Mouse (Mus musculus) liver, adult (tissue): Measurements from ENCODE around the gene Fiz1.

Source experiments
- GATA4 ChIP-seq: IDR thresholded peaks from 2 replicates; pipeline ENCODE4 v1.6.1; 2014; ENCODE audit warnings: mild to moderate bottlenecking, low read length; ENCODE audit not compliant: insufficient replicate concordance

The Fiz1 gene

DNA sequence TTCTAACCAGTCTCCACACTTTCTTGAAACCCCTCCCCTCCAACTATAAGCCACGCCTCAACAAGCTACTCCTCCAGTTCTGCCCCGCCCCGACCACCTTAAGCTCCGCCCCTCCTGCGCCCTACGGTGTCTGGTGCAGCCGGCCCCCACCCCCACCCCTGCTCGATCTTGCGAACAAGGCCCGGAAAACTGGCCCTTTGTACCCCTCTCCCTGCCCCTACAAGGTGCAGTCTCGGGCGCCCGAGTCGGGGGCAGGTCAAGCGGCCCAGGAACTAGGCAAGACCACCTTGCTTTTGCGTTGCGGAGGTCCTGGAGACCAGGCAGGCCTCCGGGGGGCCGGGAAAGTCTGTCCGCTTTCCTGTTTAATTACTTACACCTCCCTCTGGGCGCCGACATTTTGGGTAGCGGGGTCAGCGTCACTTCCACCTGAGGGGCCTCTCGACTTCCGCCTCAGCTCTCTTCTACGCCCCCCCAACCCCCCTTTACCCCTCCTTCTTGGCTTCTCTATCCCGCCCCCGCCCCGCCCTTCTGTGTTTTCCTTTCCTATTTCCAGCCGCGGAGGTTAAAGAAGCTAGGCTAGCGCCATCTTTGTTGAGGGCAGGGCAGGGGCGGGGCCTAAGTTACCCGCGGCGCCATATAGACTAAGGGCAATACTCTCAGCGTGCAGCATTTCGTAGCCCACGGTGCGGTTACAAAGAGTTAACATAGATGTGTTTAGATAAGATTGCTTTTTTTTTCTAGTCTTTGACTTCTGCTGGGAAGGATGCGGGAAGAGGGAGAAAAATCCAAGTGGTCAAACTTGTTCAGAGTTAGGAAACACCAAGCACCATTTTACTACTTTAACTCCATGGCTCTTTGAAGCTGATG lies at the start of gene Fiz1, which contains the start of gene Zfp524:
Gene Fiz1 (minus strand): TSS at position 447 of the 867 bp plus-strand sequence.
Gene Zfp524 (plus strand): TSS at position 165 of the 867 bp plus-strand sequence.
- no peak for TF ChIP-seq GATA4

DNA sequence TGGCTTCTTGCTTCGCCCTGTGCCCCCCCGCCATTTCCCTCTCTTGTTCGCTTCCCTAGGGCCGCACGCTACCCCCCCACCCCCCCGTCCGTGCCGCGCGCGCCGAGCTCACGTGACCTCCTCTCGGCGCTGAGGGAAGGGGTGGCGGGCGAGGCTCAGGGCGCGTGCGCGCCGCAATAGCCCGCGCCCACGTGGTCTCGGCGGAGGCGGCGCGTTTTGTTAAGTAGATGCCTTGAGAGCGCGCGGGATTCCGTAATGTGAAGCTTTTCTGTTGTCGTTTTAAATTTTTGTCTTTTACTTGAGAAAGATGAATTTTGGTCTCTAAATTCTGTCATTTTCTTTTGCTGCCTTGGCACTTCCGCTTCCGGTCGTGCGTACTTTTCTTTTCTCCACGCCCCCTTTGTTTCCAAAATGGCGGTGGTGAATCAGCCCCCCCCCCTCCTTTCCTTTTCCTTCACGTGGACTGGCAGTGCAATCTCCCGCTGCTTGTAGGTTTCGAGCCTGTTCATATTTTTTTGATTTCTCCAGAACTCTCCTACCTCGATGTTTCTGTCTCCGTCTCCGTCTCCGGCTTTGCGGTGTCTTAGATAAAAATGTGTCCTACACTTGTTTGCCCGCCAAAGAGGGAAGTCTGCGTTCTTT lies 48.0 kb upstream of the Fiz1 start:
- no peak for TF ChIP-seq GATA4

DNA sequence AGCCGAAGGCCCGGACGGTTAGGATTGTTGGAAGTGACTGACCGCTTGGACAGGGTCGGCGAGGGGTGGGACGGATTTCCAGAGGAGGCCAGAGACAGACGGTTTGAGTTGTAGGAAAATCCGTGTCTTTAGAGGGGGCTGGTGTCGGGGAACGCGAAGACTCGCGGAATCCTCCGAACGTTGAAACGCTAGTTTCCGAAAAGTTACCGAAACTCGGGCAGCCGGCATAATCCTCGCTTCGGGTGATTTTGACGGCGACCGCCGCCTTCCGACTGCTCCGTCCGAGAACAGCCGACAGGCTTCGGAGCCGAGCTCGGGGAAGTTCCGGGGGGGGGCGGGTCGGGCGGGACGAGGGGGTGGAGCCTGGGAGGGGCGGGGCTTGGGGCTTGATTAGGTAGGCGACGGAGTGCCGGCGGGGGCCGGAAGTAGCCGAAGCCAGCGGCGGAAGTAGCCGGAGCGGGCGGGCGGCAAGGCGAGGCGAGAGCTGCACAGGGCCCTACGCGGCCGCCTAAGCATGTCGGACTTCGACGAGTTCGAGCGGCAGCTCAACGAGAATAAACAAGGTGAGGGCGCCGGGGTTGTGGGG lies 47.4 kb upstream of the Fiz1 start, which contains the start of gene U2af2:
Gene U2af2 (plus strand): TSS at position 370 of the 586 bp plus-strand sequence.
- TF ChIP-seq GATA4: peak; percentile 4; the same call in 1 of the 2 replicates

DNA sequence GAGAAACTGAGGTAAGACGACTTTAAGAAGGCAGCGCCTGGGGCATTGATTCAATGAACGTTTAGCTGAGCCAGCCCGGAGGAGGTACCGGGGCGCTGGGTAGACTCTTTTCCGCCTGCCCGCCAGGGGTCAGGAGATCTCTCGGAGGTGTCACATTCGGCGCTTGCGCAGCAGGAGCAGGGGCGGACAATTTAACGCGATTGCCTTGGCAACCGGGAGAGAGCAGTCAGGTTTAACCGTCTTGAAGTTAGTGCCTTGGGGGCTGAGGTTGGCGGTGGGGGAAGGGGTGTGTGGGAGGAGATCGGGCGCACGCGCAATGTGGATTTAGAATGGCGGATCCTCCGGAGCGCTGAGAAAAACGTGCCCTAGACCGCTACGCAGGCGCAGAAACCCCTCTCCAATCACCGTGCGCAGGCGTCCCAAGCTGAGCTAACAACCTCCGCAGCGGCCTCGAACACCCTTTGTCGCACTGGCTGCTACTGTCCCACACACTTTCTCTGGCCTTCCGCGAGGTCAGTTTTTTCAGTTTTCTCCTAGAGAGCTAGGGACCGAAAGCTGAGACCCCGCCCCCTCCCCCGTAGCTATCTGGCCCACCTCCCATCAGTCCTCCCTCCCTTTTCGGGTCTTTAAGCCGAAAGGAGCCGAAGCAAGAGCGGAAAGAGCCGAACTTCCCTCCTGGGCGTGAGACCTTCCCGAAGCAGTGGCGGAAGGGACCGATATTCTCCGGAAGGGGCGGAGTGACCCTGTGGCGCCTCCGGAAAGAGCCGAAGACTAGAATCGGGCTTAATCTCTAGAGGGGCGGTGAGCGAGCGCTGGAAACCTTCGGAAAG lies 46.7 kb upstream of the Fiz1 start:
- peak; percentile 46; the same call in 1 of the 2 replicates for TF ChIP-seq GATA4

DNA sequence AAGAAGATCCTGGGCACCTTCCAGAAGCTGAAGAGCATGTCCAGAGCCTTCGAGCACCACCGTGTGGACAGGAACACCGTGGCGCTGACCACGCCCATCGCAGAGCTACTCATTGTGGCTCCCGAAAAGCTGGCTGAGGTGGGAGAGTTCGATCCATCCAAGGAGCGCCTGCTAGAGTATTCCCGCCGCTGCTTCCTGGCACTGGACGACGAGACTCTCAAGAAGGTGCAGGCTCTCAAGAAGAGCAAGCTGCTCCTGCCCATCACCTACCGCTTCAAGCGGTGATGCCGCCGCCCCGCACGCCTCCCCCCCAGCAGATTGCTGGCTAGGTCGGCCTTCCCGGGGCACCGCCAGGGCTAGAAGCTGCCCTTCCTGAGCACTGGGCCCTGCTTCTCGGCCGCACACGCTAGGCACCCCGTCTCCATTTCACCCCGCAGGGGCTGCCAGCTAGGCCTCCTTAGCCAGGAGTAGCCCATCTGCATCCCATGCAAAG lies 45.8 kb upstream of the Fiz1 start:
- no peak for TF ChIP-seq GATA4

DNA sequence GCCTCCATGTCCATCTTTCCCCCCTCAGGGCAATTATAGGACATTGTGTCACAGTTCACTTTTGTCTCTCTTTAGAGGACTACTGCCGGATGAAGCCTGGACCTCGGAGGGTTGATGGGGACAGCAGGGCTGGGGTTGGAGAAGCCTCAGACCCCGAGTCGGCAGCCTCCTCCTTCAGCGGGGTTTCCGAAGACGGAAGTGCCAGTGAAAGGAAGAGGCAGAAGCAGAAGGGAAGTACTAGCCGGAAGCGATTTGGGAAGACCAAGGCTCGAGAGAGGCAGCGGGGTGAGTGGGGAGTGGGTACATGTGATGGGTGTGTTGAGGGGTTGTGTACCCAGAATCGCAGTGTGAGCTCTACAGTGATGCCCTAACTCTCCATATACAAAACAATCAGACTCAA lies 44.9 kb upstream of the Fiz1 start:
- no peak for TF ChIP-seq GATA4

DNA sequence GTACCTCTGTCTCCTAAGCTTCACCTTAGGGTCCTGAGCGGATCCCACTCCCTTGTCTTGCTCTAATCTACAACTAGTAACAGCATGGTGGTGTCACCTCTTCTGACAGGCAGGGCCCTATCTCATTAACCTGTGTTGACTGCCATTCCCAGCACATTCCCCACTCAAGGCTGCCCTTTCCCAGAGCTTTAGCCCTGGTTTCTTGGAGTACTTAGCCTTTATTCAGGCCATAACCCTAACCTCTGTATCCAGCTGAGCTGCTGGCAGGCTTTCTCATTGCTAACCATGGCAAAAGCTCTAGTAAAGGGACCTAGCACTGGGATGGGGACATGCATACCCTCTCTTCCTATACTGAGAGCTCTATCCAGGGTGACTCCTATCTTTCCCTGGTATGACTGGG lies 44.1 kb upstream of the Fiz1 start:
- TF ChIP-seq GATA4: no peak

DNA sequence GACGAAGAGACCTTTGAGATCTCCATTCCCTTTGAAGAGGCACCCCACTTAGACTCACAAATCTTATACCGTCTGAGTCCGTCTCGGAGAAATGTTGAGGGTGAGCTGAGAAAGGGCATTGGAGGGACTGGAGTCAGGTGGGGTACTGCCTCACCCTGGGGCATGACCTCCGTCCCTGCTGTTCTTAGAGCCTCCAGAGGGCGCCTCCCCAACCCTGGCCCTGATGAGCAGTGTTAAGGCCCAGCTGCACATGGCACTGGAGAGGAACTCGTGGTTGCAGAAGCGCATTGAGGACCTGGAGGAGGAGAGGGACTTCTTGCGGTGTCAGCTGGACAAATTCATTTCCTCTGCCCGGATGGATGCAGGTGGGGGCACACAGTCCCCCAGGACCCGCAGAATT lies 43.3 kb upstream of the Fiz1 start:
- no peak for TF ChIP-seq GATA4

DNA sequence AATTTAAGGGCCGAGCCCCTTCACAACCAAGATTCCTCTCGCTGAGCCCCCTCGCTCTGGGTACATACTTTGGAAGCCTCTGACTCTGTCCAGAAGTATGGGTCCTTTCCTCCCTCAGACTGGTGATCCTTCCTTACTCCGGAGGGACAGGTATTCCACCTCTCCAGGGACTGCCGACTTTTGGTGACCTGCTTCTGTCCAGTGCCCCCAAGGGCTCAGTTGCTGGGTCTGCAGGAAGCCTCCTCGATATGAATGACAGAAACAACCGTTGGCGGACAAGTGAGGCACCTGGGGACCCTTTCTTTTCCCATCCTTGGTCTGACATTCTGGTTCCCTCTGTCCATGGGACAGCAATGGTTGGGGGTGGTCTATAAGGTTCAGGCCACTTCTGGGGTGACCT lies 42.9 kb upstream of the Fiz1 start:
- no peak for TF ChIP-seq GATA4

DNA sequence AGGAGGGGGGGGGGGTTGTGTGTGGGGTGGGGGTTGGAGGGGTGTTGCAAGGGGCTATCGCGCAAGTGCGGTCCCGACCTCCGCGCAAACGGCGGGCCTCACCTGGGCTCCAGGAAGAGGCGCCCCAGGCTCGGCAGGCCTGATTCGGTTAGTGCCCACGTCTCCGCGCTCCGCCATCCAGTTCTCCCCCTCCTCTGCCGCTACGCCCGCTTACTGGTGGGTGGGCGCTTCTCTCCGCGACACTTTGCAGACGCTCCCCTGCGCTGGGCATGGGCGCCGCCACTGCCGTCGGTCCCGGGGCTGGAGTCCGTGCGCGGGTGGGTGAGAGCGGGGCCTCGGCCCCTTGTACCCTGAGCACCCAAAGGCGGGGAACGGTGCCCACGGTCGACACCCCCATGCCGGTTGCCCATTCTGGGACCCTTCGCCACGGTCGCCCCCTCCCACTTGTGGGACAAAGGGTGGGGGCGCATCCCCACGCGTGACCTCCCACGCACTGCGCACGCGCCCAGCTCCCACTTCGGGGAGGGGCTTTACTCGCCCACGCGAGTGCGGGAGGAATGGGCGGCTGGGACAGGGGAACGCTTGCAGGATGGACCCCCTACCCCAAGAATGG lies 42.3 kb upstream of the Fiz1 start:
- TF ChIP-seq GATA4: no peak

DNA sequence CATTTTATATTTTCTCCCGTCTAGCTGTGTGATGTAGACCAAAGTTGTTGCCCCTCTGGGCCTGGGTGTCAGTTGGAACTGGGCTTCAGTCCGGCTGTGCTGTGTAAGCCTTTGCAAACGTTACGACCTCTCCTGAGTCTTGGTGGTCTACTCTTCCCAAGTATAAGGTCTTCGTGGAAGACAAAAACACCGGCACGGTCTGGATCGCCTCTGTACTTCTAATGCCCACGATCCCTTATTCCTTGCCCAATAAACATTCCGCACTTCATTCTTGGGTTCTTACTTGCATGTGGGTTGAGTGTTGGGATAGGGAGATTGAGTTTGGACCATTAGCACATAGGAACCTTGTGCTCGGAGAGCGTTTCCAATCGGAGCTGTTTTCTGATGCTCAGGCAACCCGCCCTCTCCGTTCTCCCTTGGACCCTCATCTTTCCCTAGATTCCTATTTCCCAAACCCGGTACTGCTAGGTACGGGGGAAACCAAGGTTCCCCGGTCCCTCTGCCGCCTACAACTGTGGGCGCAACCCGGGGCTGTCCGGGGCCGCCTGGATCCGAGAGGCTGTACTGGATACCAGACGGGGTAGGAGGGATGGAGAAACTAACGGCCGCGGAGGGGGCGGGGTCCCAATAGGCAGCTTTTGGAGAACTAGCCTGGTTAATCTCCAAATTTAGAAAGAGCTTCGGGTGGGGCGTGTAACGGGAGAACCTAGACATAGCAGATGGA lies 39.1 kb upstream of the Fiz1 start:
- no peak for TF ChIP-seq GATA4

DNA sequence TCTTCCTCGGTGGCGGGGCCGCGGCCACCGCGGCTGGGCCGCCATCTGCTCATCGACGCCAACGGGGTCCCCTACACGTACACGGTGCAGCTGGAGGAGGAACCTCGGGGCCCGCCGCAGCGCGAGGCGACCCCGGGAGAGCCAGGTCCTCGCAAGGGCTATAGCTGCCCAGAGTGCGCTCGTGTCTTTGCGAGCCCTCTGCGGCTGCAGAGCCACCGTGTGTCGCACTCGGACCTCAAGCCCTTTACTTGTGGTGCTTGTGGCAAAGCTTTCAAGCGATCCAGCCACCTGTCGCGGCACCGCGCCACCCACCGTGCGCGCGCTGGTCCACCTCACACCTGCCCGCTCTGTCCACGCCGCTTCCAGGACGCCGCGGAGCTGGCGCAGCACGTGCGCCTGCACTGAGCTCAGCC lies 38.4 kb upstream of the Fiz1 start:
- TF ChIP-seq GATA4: no peak

DNA sequence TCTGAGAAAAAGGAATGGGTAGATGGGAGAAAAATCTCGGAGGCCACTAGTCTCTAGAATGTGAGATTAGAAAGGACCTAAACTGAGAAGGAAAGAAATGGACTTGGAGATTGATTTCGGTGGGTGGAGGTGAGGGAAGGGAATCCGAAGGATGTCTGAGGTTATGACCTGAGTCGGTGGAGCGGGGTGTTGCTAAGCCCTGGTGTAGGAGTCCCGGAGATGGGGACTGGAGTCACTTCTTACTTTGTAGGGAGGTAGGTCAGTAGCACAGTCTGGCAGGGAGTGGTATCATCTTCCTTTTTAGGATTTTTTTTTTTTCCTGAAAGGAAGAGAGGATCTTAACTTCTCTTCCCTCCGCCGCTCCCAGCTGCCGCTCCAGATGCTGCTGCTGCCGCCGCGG lies 37.9 kb upstream of the Fiz1 start:
- no peak for TF ChIP-seq GATA4

DNA sequence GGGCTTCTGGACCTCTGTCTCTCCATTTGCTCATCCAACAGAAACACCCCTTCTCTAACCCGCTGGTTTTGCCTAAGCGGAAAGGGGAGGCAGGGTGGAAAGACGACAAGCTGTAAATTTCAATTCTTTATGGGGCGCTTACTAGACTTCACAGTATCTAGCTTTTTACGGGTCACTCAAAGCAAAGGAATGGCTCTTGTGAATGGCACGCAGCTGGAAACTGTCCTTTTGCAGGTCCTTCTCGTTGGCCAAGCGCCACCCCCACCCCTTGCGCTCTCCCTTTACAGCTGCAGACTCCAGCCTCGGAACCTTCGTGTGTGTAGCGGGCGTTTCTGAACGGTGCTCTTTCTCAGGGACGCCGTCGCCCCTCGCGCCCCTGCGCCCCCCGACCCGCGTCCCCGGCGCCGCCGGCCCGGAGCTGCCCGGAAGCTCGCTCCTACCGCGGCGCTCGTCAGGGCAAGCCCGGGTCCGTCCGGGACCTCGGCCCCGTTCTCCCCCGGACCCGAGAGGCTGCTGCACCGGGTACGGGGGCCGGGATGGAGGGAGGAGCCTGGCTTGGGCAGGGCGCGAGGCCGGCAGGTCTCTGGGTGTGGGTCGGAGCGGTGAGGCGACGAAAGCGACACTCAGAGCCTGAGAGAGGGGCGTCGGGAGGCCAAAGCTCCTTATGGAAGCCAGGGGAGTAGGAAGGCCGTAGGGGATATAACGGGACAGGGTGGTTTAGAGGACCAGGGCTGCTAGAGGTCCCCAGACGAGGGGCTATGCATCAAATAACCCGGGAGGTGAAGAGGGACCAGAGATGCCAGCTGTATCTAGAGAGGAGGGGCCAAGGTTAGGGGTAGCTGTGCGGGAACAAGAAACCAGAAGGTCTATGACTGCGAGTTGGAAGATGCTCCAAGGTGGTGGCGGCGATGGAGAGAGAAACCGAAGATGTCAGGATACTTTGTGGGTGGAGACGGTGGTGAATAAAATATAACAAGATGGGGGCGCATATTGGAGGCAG lies 37.0 kb upstream of the Fiz1 start, which contains the start of gene Zfp580:
Gene Zfp580 (plus strand): TSS at position 346 of the 1,000 bp plus-strand sequence.
- TF ChIP-seq GATA4: no peak
